Mouse (Mus musculus): ENCODE data around the gene Slc17a7.

GRCm38 (mm10) chr7:45153586-45153985 is 10.2 kb upstream of the Slc17a7 start:
- TF ChIP-seq CTCF (IDR thresholded peaks at IDR 0.05; ENCODE audit: low read depth, low read length): no peak
- TF ChIP-seq POLR2A (IDR thresholded peaks at IDR 0.05; ENCODE audit: borderline replicate concordance, low read depth, low read length): no peak

Measured in bone marrow macrophage, adult 2 months (primary cell).